ENCODE assay signal across 25 mouse cellular contexts in genomic region chr3:136777787-136778216, GRCm38 (mm10).
DNase-seq lines count a peak whose midpoint lies in the region; ATAC-seq lines count a peak whose summit lies in the region.
"Had no signal": no experiment of that assay in that cellular context is flagged by ENCODE, and none has a peak within 500 bp of the region (broad histone marks: within the 10 kb centered on the region; RNA-seq: fewer than 3 reads in every experiment).

No protein-coding gene starts in this region.

- 0 out of 2 replicates have a peak, but pooled peaks have one; percentile 17 for ATAC-seq in frontal cortex, adult (ENCODE audit: low TSS enrichment)
- ATAC-seq in megakaryocyte, adult 5-6 weeks (ENCODE audit: poor library complexity, severe bottlenecking) = peak; percentile 47; the same call in 1 of the 2 replicates
- ATAC-seq: forebrain, embryonic 15.5 days; midbrain, embryonic 15.5 days; Patski had no signal

- DNase-seq in frontal cortex, postnatal 10 days (ENCODE audit: low spot score in 2 of 2) = no peak
- peak; percentile 80 for DNase-seq in brain, adult 2 months (ENCODE audit: low read depth, low spot score)
- DNase-seq in cerebellum, adult 8-10 months = peak; percentile 47
- no peak for DNase-seq in embryo, embryonic 10 days (ENCODE audit: low spot score)
- no peak for DNase-seq in kidney, adult 8-10 months
- DNase-seq in kidney, adult 18-20 months = no peak
- DNase-seq: adrenal gland, adult 2 months; embryo, embryonic 11 days; gastrocnemius, postnatal 14 days; heart, adult 11 months; heart, postnatal 10 days; kidney, adult 9 months; kidney, postnatal 36 days; liver, embryonic 13.5 days; lung, embryonic 14.5 days; lung, postnatal 36 days; retina, postnatal 1 day; right cerebral cortex, postnatal 25 days; spleen, adult 18-20 months; thymus, postnatal 25 days had no signal

Comparison
In these comparisons a context has a peak if more than half of its experiments do, and no peak if none do; other contexts are left out.
1. DNase-seq: peak in brain, adult 2 months (single experiment) and cerebellum, adult 8-10 months (single experiment); none in frontal cortex, postnatal 10 days (0 of 2), embryo, embryonic 10 days (single experiment), kidney, adult 8-10 months (0 of 2) and kidney, adult 18-20 months (single experiment).